36 mouse cellular contexts compared by ENCODE assay signal in genomic region chr3:37231153-37231552, GRCm38 (mm10). TPM values are rescaled to one million over a fixed set of nuclear protein-coding genes. Genes with fewer than 3 reads are reported as not detected.
"Had no signal": no experiment of that assay in that cellular context is flagged by ENCODE, and none has a peak within 500 bp of the region (broad histone marks: within the 10 kb centered on the region; RNA-seq: fewer than 3 reads in every experiment).

No protein-coding gene starts in this region.

- H3K4me3 ChIP-seq: gastrocnemius, adult 2 months; heart, embryonic 10.5 days; heart, embryonic 12.5 days; kidney, embryonic 15.5 days; limb, embryonic 13.5 days; limb, embryonic 15.5 days; liver, embryonic 12.5 days had no signal

- H3K36me3 ChIP-seq: heart, embryonic 10.5 days; heart, embryonic 12.5 days; kidney, embryonic 15.5 days; limb, embryonic 13.5 days; limb, embryonic 15.5 days; liver, embryonic 12.5 days had no signal

- DNase-seq: gastrocnemius, adult 2 months; gastrocnemius, postnatal 10 days; gastrocnemius, postnatal 25 days; heart, adult 18-20 months; heart, postnatal 14 days; heart, postnatal 36 days; kidney, adult 11 months; kidney, adult 2 months; kidney, adult 9 months; kidney, postnatal 14 days; kidney, postnatal 36 days; layer of hippocampus, adult 9-11 months; layer of hippocampus, postnatal 36 days; left cerebral cortex, postnatal 4 days had no signal

- H3K9ac ChIP-seq: heart, embryonic 12.5 days; kidney, embryonic 15.5 days; limb, embryonic 13.5 days; limb, embryonic 15.5 days; liver, embryonic 12.5 days; liver, embryonic 14.5 days had no signal

- H3K9me3 ChIP-seq: heart, embryonic 10.5 days; heart, embryonic 12.5 days; kidney, embryonic 15.5 days; limb, embryonic 13.5 days; limb, embryonic 15.5 days; liver, embryonic 12.5 days had no signal

- H3K27me3 ChIP-seq: heart, embryonic 12.5 days; kidney, embryonic 15.5 days; limb, embryonic 13.5 days; limb, embryonic 15.5 days had no signal

- H3K27ac ChIP-seq: gastrocnemius, adult 2 months; heart, embryonic 10.5 days; kidney, embryonic 15.5 days; kidney, postnatal 0 days; limb, embryonic 13.5 days; limb, embryonic 15.5 days; liver, embryonic 12.5 days; liver, embryonic 14.5 days had no signal

- H3K4me1 ChIP-seq: heart, embryonic 12.5 days; kidney, embryonic 15.5 days; limb, embryonic 13.5 days; limb, embryonic 15.5 days; liver, embryonic 12.5 days had no signal

- H3K4me2 ChIP-seq: heart, embryonic 12.5 days; kidney, embryonic 15.5 days; limb, embryonic 13.5 days; limb, embryonic 15.5 days; liver, embryonic 12.5 days had no signal

- ATAC-seq: hindbrain, embryonic 16.5 days; intestine, embryonic 16.5 days; liver, embryonic 12.5 days had no signal

RNA-seq across cellular contexts. Expression of gene Il21, which starts 1.3 kb away (rescaled TPM):
- total RNA-seq: gastrocnemius, adult 2 months; gastrocnemius, postnatal 10 days; gastrocnemius, postnatal 25 days; gastrocnemius, postnatal 4 days; granulocyte monocyte progenitor cell, adult 5-6 weeks; heart, adult 18-20 months; heart, adult 8-10 months; heart, postnatal 14 days; heart, postnatal 36 days; hematopoietic stem cell, adult 5-6 weeks; layer of hippocampus, postnatal 36 days; left cerebral cortex, adult 18-20 months; left cerebral cortex, postnatal 10 days; left cerebral cortex, postnatal 4 days; liver, adult 2 months had no signal
- polyA plus RNA-seq: heart, embryonic 10.5 days; heart, embryonic 12.5 days; heart, embryonic 14.5 days; heart, embryonic 16.5 days; hindbrain, embryonic 11.5 days; hindbrain, embryonic 16.5 days; intestine, embryonic 14.5 days; intestine, embryonic 16.5 days; kidney, adult 2 months; kidney, embryonic 15.5 days; kidney, postnatal 0 days; limb, embryonic 11.5 days; limb, embryonic 13.5 days; limb, embryonic 15.5 days; liver, adult 2 months; liver, embryonic 12.5 days; liver, embryonic 14.5 days had no signal
